Mouse (Mus musculus): ENCODE measurements at regions not wholly inside any gene's neighbourhood (a gene's known extent, or its start where the extent isn't known, plus 50 kb on each side); places are given as distances from the start of the nearest gene placed in this dataset.

DNA sequence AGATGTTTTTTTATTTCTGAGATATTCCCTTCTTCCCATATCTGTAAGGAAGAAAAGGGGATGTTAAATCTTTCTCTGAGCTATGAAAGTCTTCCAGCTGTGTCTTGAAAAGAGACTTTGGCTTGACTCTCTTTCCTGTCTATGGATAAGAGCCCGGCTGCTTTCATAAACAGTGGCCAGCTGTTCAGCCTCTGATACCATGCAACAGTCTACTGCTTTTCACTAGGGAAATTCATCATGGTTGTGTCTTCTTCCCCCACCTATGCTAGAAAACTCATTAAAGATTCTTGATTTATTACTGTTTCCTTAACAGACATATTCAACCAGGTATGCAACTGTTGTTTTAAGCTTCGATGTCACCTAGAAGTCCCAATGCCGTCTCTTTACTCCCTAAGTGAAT lies 213.8 kb upstream of the Ferd3l start:
- no peak for DNase-seq (ENCODE audit: low spot score)

DNA sequence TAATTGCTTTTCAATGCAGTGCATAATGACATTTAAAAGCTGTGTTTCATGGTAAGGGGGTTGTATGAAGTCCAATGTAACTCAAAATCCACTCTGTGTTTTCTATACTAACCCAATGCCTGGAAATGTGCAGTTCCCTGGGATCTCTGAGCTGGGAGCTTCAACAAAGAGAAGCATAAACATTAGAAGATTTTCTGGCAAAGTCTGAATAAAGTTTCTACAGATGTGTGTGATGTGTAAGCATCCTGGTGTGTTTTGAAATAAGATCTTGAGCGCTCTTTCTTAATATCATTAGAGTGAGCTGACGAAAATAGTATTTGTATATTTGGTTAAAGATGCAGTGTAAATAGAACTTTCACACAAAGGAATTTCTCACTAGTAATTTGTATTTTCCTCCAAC lies 212.2 kb upstream of the Ferd3l start:
- no peak for DNase-seq (ENCODE audit: low spot score)

DNA sequence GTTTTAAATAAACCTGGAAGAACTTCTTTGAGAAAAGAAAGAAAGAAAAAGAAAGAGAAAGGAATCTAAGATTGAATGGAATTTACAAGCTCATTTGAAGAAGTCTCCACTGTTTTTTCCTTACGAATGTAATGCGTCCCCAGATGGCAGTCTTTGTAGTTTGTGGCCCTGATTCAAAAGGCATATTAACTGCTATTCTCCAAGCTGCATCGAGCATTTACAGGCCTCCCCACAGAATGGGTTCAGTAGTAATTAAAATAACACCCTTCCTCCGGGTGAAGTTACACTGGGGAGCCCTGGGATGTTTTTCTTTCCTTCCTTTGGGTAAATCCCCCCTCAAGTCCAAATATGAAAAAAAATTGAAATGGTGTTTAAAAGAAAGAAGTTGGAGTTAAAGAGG lies 211.2 kb upstream of the Ferd3l start:
- no peak for DNase-seq (ENCODE audit: low spot score)

DNA sequence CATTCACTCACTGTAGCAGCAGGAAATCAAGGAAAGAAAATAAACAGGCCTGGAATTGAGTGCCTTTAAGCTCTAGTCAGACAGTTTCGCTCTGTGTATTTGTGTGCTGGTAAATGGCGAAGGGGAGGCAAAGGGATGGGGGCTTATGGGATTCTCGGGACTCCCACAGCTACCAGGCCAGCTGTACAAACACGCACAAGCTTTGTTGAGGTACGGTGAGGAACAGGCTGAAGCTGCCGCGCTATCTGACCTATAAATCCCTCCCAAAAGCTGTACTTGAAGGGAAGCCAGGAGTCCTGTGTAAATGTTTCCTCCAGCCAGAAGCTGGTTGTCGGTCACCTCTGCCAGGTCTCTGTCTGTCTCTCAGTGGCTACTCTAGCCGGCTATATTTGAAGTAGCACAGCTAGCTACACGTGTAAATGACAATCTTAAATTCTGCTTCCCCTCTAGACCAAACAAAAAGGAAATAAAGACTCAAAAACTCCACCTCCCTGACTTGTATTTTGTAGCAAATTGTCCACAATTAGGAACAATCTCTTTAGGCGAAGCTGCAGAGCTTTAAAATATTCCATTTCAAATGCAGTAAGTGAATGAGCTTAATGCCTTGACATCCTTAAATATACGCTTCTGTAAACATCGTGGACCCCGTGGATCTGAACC lies 210.5 kb upstream of the Ferd3l start:
- peak; percentile 5 for DNase-seq (ENCODE audit: low spot score)

DNA sequence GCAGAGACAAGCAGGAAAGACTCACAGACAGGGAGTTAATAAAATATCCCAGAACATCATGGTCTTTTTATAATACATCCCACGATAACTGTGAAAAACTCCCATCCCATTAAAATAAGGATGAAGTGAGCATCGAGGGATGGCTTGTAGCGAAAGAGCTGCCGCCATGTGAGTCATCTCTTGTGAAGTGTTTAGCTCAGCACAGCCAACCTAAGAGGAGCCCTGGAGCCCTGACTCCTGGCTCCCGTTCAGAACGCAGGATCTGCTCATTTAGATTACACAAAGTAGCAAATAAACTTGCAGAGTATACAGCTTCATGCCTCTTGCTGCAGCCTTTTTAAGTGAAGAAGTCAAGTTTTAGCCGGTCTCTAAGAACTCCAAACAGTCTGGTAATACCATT lies 209.2 kb upstream of the Ferd3l start:
- peak; percentile 39 for DNase-seq (ENCODE audit: low spot score)

DNA sequence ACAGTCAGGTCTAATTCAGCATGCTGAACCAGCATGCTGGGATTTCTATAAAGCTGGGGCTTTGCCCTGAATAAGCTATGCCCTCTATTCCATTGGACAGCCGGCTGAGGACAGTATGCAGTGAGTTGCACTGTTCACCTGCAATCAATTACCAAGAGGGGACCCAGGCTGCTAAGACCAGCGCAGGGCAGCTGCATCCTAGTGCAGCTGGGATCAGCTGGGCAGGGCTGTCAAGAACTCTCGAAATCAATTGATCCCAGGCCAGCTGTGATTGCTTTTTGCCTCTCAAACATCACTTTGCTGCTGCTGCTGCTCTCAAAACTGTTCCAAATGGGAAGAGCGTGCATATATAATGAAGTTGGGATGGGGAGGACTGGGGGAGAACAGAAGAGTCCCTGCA lies 196.3 kb upstream of the Ferd3l start:
- no peak for DNase-seq (ENCODE audit: low spot score)

DNA sequence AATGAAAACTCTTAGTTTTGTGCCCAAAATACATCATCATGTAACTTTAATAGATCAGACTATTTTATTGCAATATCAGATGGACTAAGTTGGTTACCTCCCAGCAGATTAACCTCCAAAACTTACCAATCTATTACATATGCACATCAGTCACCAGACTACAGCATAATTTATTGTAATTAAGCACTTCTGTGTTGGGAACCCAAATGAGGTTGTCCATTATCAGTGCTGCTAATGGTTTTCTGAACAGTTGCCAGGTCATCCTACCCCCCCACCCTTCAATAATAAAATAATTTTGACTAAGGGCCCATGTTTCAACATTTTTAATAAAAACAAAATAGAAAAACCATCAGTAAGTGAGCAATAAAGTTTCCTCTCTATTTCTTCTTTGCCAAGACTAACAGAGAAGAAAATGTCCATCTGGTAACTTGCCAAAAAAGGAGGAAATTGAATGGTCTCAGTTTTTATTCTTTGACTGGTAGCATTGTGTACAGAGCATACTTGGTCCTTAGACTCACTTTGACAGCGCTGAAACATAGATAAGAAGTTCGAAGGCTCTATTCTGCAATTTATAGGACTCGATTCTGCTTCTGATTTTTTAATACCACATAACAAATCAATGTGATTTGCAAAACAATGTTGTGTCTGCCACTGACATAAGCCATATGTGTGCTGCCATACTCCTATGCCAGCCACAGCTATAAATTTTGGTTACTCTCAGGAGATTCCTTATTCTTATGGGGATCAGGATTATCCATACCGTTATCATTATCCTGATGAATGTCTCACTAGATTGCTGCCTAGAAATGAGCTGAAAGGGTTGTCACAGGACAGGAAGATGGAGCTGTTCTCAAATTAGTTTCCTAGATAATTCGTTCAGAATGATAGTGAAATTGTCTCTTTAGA lies 152.4 kb upstream of the Ferd3l start:
- no peak for DNase-seq (ENCODE audit: low spot score)

DNA sequence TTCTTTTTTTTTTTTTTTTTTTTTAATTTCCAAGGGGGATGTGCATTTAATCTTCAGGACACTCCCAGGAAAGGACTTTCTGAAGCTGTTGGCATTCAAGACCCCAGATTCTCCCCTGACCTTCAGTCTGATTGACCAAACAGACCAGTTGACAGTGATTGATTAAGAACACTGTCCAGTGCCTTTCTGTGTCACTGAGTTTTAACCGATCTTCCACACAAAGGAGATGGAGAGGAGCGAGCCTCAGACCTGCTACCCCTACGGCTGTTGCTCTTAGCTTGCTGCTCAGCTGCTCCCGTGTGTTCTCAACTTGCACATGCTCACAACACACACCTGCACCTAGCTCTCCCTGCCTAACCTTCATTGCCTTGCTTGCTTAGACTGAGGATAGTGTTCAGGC lies 149.7 kb upstream of the Ferd3l start:
- no peak for DNase-seq (ENCODE audit: low spot score)

DNA sequence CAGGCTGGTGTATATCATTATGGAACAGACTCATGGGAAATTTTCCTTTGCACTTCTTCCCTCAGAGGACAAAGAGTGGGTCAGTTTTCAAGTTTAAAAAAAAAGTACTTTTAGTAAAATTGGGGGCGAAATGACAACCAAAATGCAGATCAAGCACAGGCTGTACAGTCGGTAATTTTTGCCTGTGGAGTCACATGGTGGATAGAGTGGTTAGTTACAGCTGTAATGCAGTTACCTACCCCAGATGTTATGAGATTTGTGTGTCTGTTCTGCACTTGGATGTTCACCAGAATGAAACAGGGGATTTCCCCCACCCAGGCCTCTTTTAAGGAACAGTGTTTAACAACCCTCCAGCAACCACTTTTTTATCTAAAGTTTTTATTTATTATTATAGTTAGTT lies 148.3 kb upstream of the Ferd3l start:
- DNase-seq (ENCODE audit: low spot score), result no peak

DNA sequence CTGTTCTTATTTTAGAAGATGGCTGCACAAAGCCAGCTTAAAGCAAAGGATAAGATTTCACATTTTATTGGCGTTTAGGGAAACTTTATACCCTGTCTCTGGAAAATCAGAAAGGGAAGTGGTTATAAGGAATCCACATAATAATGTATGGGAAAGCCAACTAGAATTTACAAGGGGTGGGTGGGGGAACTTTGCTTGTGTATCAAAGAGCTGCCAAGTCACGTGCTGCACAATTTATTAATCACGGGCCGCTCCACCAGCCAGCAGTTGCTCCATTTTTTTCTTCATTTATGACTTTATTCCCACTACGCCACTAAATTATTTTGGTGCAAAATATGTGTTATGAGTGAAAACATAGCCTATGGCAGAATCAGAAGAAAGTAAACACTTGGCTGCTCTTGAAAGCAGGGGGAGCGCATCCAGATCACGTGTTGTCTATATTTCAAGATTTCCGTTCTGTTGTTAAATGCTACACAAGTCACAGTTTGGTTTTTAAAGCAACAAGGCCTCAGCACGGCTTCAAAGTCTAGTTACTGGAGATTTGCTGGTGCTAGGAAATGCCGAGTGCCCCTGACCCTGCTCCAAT lies 123.9 kb upstream of the Ferd3l start:
- no peak for DNase-seq (ENCODE audit: low spot score)

DNA sequence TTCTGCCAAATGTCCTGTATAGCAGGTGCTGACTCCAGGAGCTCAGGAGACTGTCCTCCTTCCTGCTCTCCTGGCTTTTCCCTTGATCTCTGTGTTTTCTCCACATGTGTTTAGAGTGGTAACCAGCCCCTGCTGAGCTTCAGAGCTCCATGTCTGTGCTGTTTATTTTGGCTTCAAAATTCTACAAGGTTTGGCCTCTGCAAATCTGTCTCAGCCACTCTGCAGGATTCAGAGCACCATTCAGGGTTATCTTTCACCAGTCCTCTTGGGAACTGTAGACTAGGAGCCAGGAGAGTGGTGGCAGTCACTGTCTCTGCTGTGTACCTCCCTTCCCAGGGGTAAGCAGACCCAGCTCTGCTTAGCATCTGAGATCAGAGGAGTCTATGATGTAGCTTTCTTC lies 102.7 kb upstream of the Ferd3l start:
- no peak for DNase-seq (ENCODE audit: low spot score)

DNA sequence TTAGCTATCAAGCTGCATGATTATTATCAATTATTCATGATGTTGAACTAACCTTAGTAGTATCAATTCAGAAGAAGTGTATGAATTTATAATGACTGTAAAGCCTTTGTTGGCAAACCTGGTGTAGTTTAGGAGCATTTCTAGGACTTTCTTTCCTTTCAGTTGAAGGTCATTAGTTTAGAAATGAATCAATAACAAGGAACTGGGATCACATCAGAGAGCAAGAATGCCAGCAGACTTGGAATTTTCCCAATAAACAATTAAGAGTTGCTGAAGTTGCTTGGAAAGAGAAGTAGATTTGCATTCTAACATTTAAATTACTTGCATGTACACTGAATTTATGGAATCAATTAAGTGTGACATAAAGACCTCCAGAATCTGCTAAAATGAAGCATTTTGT lies 79.1 kb upstream of the Ferd3l start:
- no peak for DNase-seq (ENCODE audit: low spot score)

DNA sequence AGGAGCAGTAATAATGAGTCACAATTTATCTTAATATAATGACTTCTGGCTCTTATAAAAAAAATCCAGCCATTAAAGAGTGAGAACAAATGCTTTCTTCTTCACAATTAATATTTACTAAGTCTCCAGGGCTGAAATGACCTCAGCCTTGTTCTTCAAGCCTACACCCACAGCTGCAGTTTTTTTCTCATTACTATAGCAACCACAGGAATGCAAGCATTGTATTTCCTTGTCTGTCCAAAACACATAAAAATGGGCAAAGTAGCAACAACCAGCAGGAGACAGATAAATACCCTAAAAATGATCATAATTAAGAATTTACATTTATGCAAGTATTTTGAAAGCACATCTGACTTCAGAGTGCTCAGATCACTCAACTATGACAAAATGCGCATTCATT lies 76.5 kb upstream of the Ferd3l start:
- no peak for DNase-seq (ENCODE audit: low spot score)

All from urinary bladder, postnatal 14 days (tissue).